Mouse (Mus musculus) kidney, postnatal 0 days (tissue): ENCODE data around the gene Magi2. TPM values are rescaled to one million over a fixed set of nuclear protein-coding genes. Genes with fewer than 3 reads are reported as not detected.
"Not testable (repeated sequence)": the region's sequence is repeated elsewhere in the genome, so short reads cannot be mapped to it uniquely, and the experiment has no call there.

Source experiments
- ATAC-seq: fragments of 200-750 bp; cut with Nextera tagmentation; replicated peaks from 2 replicates; pipeline ENCODE4 v1.8.0; 2017; ENCODE audit warnings: low read depth, moderate number of reproducible peaks, moderate TSS enrichment, moderate library complexity; ENCODE audit not compliant: low FRiP score
- DNase-seq: peaks from one replicate; pipeline ENCODE4 v3.0.0-alpha.2; 2016; ENCODE audit warnings: low spot score
- H3K27ac ChIP-seq: fragments of 300-500 bp; sonication (generic); 2 replicates; pipeline ENCODE4 v1.5.1; 2014; ENCODE audit warnings: mild to moderate bottlenecking
- H3K27me3 ChIP-seq: fragments of 300-500 bp; sonication (generic); 2 replicates; pipeline ENCODE4 v1.6.1; 2014; ENCODE audit warnings: low read length, mixed read lengths; ENCODE audit not compliant: insufficient read depth
- H3K36me3 ChIP-seq: fragments of 300-500 bp; sonication (generic); 2 replicates; pipeline ENCODE4 v1.6.1; 2014; ENCODE audit warnings: low read length, mixed read lengths; ENCODE audit not compliant: insufficient read depth
- H3K4me1 ChIP-seq: fragments of 300-500 bp; sonication (generic); replicated peaks from 2 replicates; pipeline ENCODE4 v1.6.1; 2014; ENCODE audit warnings: antibody characterized with exemption, low read length, mixed read lengths; ENCODE audit not compliant: insufficient read depth
- H3K4me2 ChIP-seq: fragments of 300-500 bp; sonication (generic); 2 replicates; pipeline ENCODE4 v1.6.1; 2014; ENCODE audit warnings: mild to moderate bottlenecking, low read length, moderate library complexity, mixed read lengths
- H3K4me3 ChIP-seq: fragments of 300-500 bp; sonication (generic); replicated peaks from 2 replicates; pipeline ENCODE4 v1.5.1; 2014; ENCODE audit warnings: low read depth, low read length
- H3K9ac ChIP-seq: fragments of 300-500 bp; sonication (generic); 2 replicates; pipeline ENCODE4 v1.6.1; 2014; ENCODE audit warnings: low read depth, low read length
- H3K9me3 ChIP-seq: fragments of 300-500 bp; sonication (generic); replicated peaks from 2 replicates; pipeline ENCODE4 v1.6.1; 2016; ENCODE audit warnings: low read length, inconsistent platforms, mixed read lengths
- CTCF ChIP-seq: IDR thresholded peaks from 2 replicates; pipeline ENCODE4 v1.5.1; 2016; ENCODE audit warnings: antibody characterized with exemption, low read depth, mild to moderate bottlenecking, moderate library complexity
- WGBS: fragments of 180-500 bp; shearing (Covaris S2); extraction: QIAGEN DNeasy Blood & Tissue Kit; methylation state at CpG from one replicate; pipeline ENCODE4 v1.1.7; 2014; 5-methylcytosine and 5-hydroxymethylcytosine counted together
- polyA plus RNA-seq: library from polyadenylated mRNA; unstranded; fragments of >200 nt; fragmentation: Nextera tagmentation; extraction: Ambion mirVana; gene quantifications from 2 replicates; pipeline ENCODE4 v1.2.1, GENCODE M21; 2015

The Magi2 gene
- polyA plus RNA-seq, 1 experiment from 2014 or later, result 14.5 TPM

- Histone ChIP-seq H3K9me3 (no peaks in the 10 kb centered on the region), H3K4me2 (peak overlapping the region; percentile 94), H3K27ac (peak overlapping the region; percentile 91), H3K36me3 (no peaks in the 10 kb centered on the region), H3K4me3 (peak overlapping the region; percentile 66), H3K27me3 (no peaks in the 10 kb centered on the region), H3K4me1 (no peaks in the 10 kb centered on the region), H3K9ac (peak overlapping the region; percentile 70)
- DNase-seq, result peak; percentile 95
- under 1% methylated on average over 50 of the region's 57 CpGs for WGBS
- peak; percentile 93 for ATAC-seq
- peak; percentile 83 for TF ChIP-seq CTCF
Observed at GRCm38 (mm10) chr5:20701483-20702421, 1474.9 kb downstream of the Magi2 start.

- TF ChIP-seq CTCF, result peak; percentile 59
- under 1% methylated on average over 55 of the region's 57 CpGs for WGBS
- Histone ChIP-seq H3K4me1 (no peaks in the 10 kb centered on the region), H3K9ac (peak overlapping the region; percentile 70), H3K27ac (peak overlapping the region; percentile 91), H3K36me3 (no peaks in the 10 kb centered on the region), H3K4me3 (peak overlapping the region; percentile 66), H3K4me2 (peak overlapping the region; percentile 94), H3K9me3 (no peaks in the 10 kb centered on the region), H3K27me3 (no peaks in the 10 kb centered on the region)
- peak; percentile 46 for ATAC-seq
- peak; percentile 75 for DNase-seq
Observed at GRCm38 (mm10) chr5:20702480-20703303, 1475.9 kb downstream of the Magi2 start.

- Histone ChIP-seq H3K36me3 (no peaks in the 10 kb centered on the region), H3K27ac (no peak overlapping the region), H3K4me1 (no peaks in the 10 kb centered on the region), H3K9ac (no peak overlapping the region), H3K4me2 (peak overlapping the region; percentile 94), H3K27me3 (no peaks in the 10 kb centered on the region), H3K4me3 (no peak overlapping the region), H3K9me3 (no peaks in the 10 kb centered on the region)
- DNase-seq (no peak), ATAC-seq (no peak)
- 79% methylated on average over 5 of the region's 5 CpGs for WGBS
- TF ChIP-seq CTCF, result no peak
Observed at GRCm38 (mm10) chr5:20703304-20703700, 1476.5 kb downstream of the Magi2 start.

- H3K9ac ChIP-seq, result no peak overlapping the region
- H3K9me3 ChIP-seq, result no peaks in the 10 kb centered on the region
- WGBS, result 76% methylated on average over 13 of the region's 13 CpGs
- H3K27me3 ChIP-seq, result no peaks in the 10 kb centered on the region
- no peak overlapping the region for H3K4me2 ChIP-seq
- ATAC-seq, result no peak
- no peak for TF ChIP-seq CTCF
- H3K36me3 ChIP-seq, result no peaks in the 10 kb centered on the region
- no peak overlapping the region for H3K27ac ChIP-seq
- H3K4me1 ChIP-seq, result no peaks in the 10 kb centered on the region
- no peak for DNase-seq
- no peak overlapping the region for H3K4me3 ChIP-seq
Observed at GRCm38 (mm10) chr5:20703971-20704575, 1477.2 kb downstream of the Magi2 start.

DNA sequence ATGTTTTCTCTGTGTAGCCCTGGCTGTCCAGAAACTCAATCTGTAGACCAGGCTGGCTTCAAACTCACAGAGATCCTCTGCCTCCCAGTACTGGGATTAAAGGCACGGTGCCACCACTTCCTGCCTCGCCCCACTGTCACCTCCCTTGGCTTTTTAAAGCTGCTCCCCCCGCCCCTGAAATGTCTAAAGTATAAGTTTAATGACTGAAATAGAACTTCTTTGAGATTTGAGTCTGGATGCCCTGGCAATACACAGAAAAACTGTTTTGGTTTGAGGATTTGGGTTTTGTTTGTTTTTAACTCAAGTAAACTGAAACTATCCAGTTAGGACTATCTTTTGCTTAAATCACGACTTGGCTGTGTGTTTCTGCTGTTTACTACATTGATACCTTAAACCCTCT is 1478.0 kb downstream of the Magi2 start:
- TF ChIP-seq CTCF, result no peak
- DNase-seq (no peak), ATAC-seq (no peak)
- Histone ChIP-seq H3K9me3 (no peaks in the 10 kb centered on the region), H3K4me1 (no peaks in the 10 kb centered on the region), H3K4me3 (no peak overlapping the region), H3K9ac (no peak overlapping the region), H3K4me2 (no peak overlapping the region), H3K27ac (no peak overlapping the region), H3K36me3 (no peaks in the 10 kb centered on the region), H3K27me3 (no peaks in the 10 kb centered on the region)
- 53% methylated on average over 4 of the region's 4 CpGs for WGBS

DNA sequence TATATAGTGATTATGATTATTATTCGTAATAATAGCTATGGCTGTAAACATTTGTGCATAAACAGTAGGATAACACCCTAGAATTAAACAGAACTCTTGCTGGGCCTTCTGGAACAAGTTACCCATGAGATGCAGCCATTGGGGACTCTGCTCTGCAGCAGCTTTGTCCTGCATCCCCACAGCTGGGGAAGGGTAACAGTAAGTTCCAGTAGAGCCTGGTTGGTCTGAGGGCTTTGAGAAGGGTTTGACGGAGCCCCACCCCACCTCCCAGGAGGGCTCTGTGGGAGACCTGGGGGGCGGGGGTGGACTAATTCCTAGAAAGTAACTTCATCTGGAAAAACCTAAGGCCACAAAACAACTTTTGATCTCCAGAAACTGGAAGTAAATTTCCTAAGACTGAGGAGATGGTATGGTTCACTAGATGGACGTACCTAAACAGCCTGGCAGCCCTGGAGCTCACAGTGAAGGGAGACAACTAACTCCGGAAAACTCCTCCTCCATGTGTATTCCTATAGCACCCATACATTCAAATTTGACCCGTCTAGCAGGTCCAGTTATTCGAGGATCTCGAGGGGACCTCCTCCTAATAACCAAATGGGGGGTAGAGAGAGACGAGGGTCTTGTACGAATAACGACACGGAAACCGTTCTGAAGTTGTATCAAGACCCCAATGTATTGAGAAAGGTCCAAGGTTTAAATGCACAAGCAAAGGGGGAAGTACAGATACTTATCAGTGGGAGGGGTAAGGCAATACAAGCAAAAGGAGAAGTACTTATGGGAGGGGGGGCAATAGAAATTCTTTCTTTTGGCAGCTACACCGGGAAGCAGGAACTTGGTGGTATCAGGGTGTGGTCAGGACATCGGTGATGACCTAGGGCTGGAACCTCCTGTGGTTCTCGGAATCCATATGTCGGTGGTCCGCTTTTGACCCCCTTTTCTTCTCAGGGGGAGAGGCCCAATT is 1479.8 kb downstream of the Magi2 start:
- not testable (repeated sequence) for H3K27me3 ChIP-seq, H3K9me3 ChIP-seq, H3K4me1 ChIP-seq, H3K9ac ChIP-seq, DNase-seq, H3K4me3 ChIP-seq, ATAC-seq, H3K36me3 ChIP-seq, H3K27ac ChIP-seq, H3K4me2 ChIP-seq
- 87% methylated on average over 8 of the region's 18 CpGs for WGBS

DNA sequence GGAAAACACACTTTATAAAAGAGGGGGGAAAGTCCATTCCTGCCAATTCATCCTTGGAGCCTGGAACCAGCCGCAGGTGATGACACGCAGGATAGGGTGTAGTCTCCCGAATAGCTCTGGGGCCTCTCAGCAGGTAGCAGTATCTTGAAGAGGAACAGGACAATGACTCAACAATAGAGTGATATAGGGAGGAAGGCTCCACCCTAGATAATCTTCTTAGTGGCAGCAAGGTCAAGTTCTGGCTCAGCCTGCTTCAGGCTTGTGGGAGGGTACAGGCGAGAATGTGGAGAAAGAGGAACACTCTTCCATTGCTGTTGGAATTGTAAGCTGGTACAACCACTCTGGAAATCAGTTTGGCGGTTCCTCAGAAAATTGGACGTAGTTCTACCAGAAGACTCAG is 1484.0 kb downstream of the Magi2 start:
- 88% methylated on average over 6 of the region's 6 CpGs for WGBS
- not testable (repeated sequence) for H3K27me3 ChIP-seq, H3K27ac ChIP-seq, H3K4me2 ChIP-seq, H3K9ac ChIP-seq, DNase-seq, H3K4me3 ChIP-seq, H3K4me1 ChIP-seq, H3K36me3 ChIP-seq, ATAC-seq, H3K9me3 ChIP-seq

- H3K27ac ChIP-seq, H3K4me3 ChIP-seq, H3K9me3 ChIP-seq, ATAC-seq, H3K4me1 ChIP-seq, H3K27me3 ChIP-seq, H3K36me3 ChIP-seq, H3K9ac ChIP-seq, H3K4me2 ChIP-seq, DNase-seq: not testable (repeated sequence)
- 85% methylated on average over 1 of the region's 1 CpGs for WGBS
Observed at GRCm38 (mm10) chr5:20714619-20715018, 1487.8 kb downstream of the Magi2 start.
